Mouse (Mus musculus) olfactory bulb, adult 2 months (tissue): Measurements from ENCODE around the gene Tcf7l1.

Source experiments
- CTCF ChIP-seq: fragments of 200-500 bp; IDR thresholded peaks from 2 replicates; pipeline ENCODE4 v1.5.1; 2012; ENCODE audit warnings: low read depth, mild to moderate bottlenecking, low read length, moderate library complexity; ENCODE audit not compliant: insufficient read depth
- POLR2A ChIP-seq: fragments of 200-500 bp; IDR thresholded peaks from 2 replicates; pipeline ENCODE4 v1.6.1; 2012; ENCODE audit warnings: mild to moderate bottlenecking, low read depth, low read length, moderate library complexity; ENCODE audit not compliant: insufficient read depth

GRCm38 (mm10) chr6:72834518-72834917, 45.5 kb upstream of the Tcf7l1 start:
- no peak for TF ChIP-seq CTCF
- no peak for TF ChIP-seq POLR2A
